Mouse (Mus musculus) kidney, adult 2 months (tissue): Measurements from ENCODE around the gene Hace1. TPM values are rescaled to one million over a fixed set of nuclear protein-coding genes. Genes with fewer than 3 reads are reported as not detected.
"Not testable (repeated sequence)": the region's sequence is repeated elsewhere in the genome, so short reads cannot be mapped to it uniquely, and the experiment has no call there.

Source experiments
- DNase-seq: peaks from one replicate; pipeline ENCODE4 v3.0.0; 2021
- H3K27ac ChIP-seq: fragments of 200-500 bp; 2 replicates; pipeline ENCODE4 v1.5.1; 2012; ENCODE audit warnings: low read depth, low read length, control low read depth, inconsistent platforms; ENCODE audit not compliant: insufficient read depth
- H3K27me3 ChIP-seq: fragments of 200-500 bp; replicated peaks from 2 replicates; pipeline ENCODE4 v1.6.1; 2012; ENCODE audit warnings: mild to moderate bottlenecking, moderate library complexity, low read length, inconsistent platforms; ENCODE audit not compliant: control insufficient read depth, insufficient read depth
- H3K36me3 ChIP-seq: fragments of 200-500 bp; 2 replicates; pipeline ENCODE4 v1.6.1; 2012; ENCODE audit warnings: mild to moderate bottlenecking, moderate library complexity, low read length, inconsistent platforms; ENCODE audit not compliant: control insufficient read depth, insufficient read depth
- H3K4me1 ChIP-seq: fragments of 200-500 bp; 2 replicates; pipeline ENCODE4 v1.6.1; 2011; ENCODE audit warnings: low read length; ENCODE audit not compliant: control insufficient read depth, insufficient read depth
- H3K4me3 ChIP-seq: fragments of 200-500 bp; 2 replicates; pipeline ENCODE4 v1.5.1; 2011; ENCODE audit warnings: mild to moderate bottlenecking, low read depth, low read length, control low read depth; ENCODE audit not compliant: insufficient read depth
- CTCF ChIP-seq: fragments of 200-500 bp; conservative IDR thresholded peaks from 2 replicates; pipeline ENCODE4 v1.5.1; 2011; ENCODE audit warnings: low read depth, mild to moderate bottlenecking, control low read depth, low read length, moderate library complexity, mixed read lengths; ENCODE audit not compliant: insufficient read depth, insufficient read length
- POLR2A ChIP-seq: fragments of 200-500 bp; IDR thresholded peaks from one replicate; pipeline ENCODE4 v1.6.1; 2011; ENCODE audit warnings: low read depth, low read length, control low read depth
- WGBS: fragments of 180-500 bp; shearing (Covaris S2); methylation state at CpG from one replicate; pipeline ENCODE4 v1.1.7; 2018; 5-methylcytosine and 5-hydroxymethylcytosine counted together
- polyA plus RNA-seq: library from polyadenylated mRNA; depleted of rRNA; stranded (reverse); fragments of >200 nt; gene quantifications from 2 replicates; pipeline ENCODE4 v1.2.3, GENCODE M21; 2012; rRNA removed

The Hace1 gene
- 3.5 and 4.2 TPM in 2 replicates for polyA plus RNA-seq

GRCm38 (mm10) chr10:45577731-45578297 lies at the start of gene Hace1:
Hace1 (plus strand) TSS chr10:45577829.
- DNase-seq = peak; percentile 80
- H3K36me3 ChIP-seq = no peaks in the 10 kb centered on the region
- WGBS = 1% methylated on average over 75 of the region's 79 CpGs
- no peaks in the 10 kb centered on the region for H3K27me3 ChIP-seq
- no peaks in the 10 kb centered on the region for H3K4me1 ChIP-seq
- H3K4me3 ChIP-seq = peak within 1 kb of the TSS; percentile 86
- TF ChIP-seq POLR2A (no peak), CTCF (no peak)
- H3K27ac ChIP-seq = peak within 1 kb of the TSS; percentile 15; the same call in 1 of the 2 replicates

GRCm38 (mm10) chr10:45537334-45537733 lies 40.3 kb upstream of the Hace1 start:
- 95% methylated on average over 16 of the region's 16 CpGs for WGBS

GRCm38 (mm10) chr10:45542726-45543125 lies 34.9 kb upstream of the Hace1 start:
- WGBS = 72% methylated on average over 2 of the region's 2 CpGs
- TF ChIP-seq POLR2A (no peak), CTCF (no peak)
- Histone ChIP-seq H3K27ac (no peak overlapping the region), H3K36me3 (no peaks in the 10 kb centered on the region), H3K27me3 (no peaks in the 10 kb centered on the region; the same call in 1 of the 2 replicates), H3K4me1 (no peaks in the 10 kb centered on the region), H3K4me3 (no peak overlapping the region)
- DNase-seq = no peak

More at GRCm38 (mm10) chr10:45537334-45537733, 40.3 kb upstream of the Hace1 start:
- DNase-seq, H3K4me1 ChIP-seq, H3K27ac ChIP-seq, H3K36me3 ChIP-seq, H3K4me3 ChIP-seq, H3K27me3 ChIP-seq: not testable (repeated sequence)

- 47% methylated on average over 7 of the region's 7 CpGs for WGBS
- DNase-seq = peak; percentile 33
- no peak for TF ChIP-seq CTCF
- TF ChIP-seq POLR2A = no peak
- Histone ChIP-seq H3K27me3 (no peaks in the 10 kb centered on the region; the same call in 1 of the 2 replicates), H3K4me1 (no peaks in the 10 kb centered on the region), H3K36me3 (no peaks in the 10 kb centered on the region), H3K27ac (no peak overlapping the region), H3K4me3 (no peak overlapping the region)
These were observed 30.8 kb upstream of the Hace1 start for GRCm38 (mm10) chr10:45546799-45547198.

- 1% methylated on average over 23 of the region's 23 CpGs for WGBS
- peak overlapping the region; percentile 86 for H3K4me3 ChIP-seq
- DNase-seq = peak; percentile 40
- H3K4me1 ChIP-seq = no peaks in the 10 kb centered on the region
- H3K36me3 ChIP-seq = no peaks in the 10 kb centered on the region
- H3K27me3 ChIP-seq = no peaks in the 10 kb centered on the region
- no peak overlapping the region for H3K27ac ChIP-seq
- TF ChIP-seq CTCF = no peak
- no peak for TF ChIP-seq POLR2A
These were observed 731 bp downstream of the Hace1 start for GRCm38 (mm10) chr10:45578298-45578821.

GRCm38 (mm10) chr10:45583310-45583709 lies 5.7 kb downstream of the Hace1 start:
- H3K36me3 ChIP-seq = no peaks in the 10 kb centered on the region
- WGBS = 70% methylated on average over 1 of the region's 1 CpGs
- no peak overlapping the region for H3K4me3 ChIP-seq
- H3K27me3 ChIP-seq = no peaks in the 10 kb centered on the region
- H3K4me1 ChIP-seq = no peaks in the 10 kb centered on the region
- H3K27ac ChIP-seq = no peak overlapping the region
- no peak for DNase-seq
- TF ChIP-seq CTCF = no peak
- TF ChIP-seq POLR2A = no peak

GRCm38 (mm10) chr10:45583829-45584228 lies 6.2 kb downstream of the Hace1 start:
- Histone ChIP-seq H3K27me3 (no peaks in the 10 kb centered on the region), H3K4me3 (no peak overlapping the region), H3K27ac (no peak overlapping the region), H3K4me1 (no peaks in the 10 kb centered on the region), H3K36me3 (no peaks in the 10 kb centered on the region)
- 98% methylated on average over 6 of the region's 6 CpGs for WGBS
- no peak for TF ChIP-seq POLR2A
- TF ChIP-seq CTCF = no peak
- DNase-seq = no peak
